Mouse (Mus musculus): ENCODE measurements at regions not wholly inside any gene's neighbourhood (a gene's known extent, or its start where the extent isn't known, plus 50 kb on each side); places are given as distances from the start of the nearest gene placed in this dataset.

- ATAC-seq, result no peak
Observed at GRCm38 (mm10) chr3:100401080-100401479, 88.0 kb downstream of the Tent5c start.

GRCm38 (mm10) chr3:100397491-100397890, 91.6 kb downstream of the Tent5c start:
- no peak for ATAC-seq

DNA sequence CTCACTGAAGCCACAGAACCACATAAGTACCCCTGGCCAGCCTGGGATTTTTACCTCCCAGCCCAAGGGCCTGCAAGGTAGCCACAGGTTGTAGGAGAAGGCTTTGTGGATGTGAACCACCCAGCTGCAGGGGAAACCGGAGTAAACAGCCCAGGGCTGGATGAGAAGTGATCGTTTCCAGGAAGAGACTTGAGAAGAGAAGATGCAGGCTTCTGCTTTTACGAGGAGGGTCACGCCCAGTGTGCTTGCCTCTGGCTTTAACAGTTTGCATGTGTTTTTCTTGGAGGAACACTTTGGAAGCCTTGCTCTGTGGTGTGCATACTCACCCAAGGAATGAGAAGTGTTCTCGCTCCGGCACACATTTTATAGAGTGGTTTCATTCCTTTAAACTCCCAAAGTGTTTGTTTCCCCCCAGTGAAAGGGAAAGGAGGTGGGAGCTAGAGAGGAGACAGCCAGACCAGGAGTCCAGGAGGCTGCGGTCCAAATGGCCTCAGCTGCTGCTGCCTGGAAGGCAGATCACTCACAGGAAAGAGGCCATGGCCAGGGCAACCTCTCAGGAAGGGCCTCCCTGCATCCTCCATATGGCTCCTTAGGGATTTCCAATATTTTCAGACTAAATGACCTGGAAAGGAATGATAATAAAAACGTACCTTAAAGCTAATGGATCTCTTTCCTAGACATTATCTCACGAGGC, 94.1 kb downstream of the Tent5c start:
- ATAC-seq, result no peak

DNA sequence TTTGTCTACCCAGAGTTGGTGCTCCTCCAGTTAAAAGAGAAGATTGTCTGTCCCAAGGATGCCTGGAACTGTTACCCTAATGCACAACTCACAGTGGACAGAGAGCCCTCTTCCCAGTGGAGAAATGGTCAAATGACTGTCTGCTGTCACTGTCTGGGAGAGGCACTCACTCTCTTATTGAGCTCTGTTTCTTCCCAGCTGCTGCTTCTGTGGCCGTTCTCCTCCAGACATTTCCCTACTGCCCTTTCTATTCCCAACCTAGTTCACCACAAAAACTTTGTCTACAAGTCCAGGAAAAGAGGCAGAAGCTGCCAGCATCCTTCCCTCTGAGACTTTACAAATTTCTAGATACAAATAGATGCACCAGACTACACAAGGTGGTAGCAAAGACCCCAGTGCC, 95.2 kb downstream of the Tent5c start:
- no peak for ATAC-seq

GRCm38 (mm10) chr3:100382181-100382580, 106.9 kb downstream of the Tent5c start:
- no peak for ATAC-seq

DNA sequence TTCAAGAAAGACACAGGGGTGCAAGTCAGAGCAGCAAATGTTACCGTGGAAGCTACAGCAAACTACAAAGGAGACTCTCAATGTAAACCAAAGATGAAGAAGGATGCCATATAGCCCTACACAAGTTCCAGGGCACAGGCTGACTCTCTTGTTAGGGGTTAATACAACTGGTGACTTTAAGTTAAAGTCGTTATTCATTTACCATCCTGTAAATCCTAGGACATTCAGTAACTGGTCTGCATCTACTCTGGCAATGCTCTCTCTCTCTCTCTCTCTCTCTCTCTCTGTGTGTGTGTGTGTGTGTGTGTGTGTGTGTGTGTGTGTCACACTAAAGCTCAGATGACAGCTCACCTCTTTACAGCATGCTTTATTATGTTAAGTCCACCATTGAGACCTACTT, 107.8 kb downstream of the Tent5c start:
- no peak for ATAC-seq

DNA sequence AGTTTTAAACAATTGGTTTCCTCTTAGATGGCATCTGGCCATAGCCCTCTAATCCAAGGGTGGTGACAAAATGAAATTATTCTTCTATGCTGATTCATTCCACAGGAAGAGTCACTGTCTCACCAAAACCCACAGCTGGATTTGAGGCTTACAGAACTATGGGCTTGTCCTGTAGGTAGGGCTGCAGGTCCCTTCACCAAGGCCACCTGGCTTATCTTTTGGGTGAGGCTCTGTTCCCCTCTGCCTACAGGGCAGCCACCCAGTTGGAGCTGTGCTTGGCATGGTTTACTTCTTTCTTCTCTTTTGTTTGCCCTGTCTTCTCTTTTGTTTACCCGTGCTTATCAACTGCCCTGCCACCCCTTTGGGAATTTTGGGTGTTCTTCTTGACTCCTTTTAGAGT, 113.0 kb downstream of the Tent5c start:
- ATAC-seq, result no peak

GRCm38 (mm10) chr3:100366884-100367840, 122.0 kb downstream of the Tent5c start:
- peak; percentile 87 for ATAC-seq

DNA sequence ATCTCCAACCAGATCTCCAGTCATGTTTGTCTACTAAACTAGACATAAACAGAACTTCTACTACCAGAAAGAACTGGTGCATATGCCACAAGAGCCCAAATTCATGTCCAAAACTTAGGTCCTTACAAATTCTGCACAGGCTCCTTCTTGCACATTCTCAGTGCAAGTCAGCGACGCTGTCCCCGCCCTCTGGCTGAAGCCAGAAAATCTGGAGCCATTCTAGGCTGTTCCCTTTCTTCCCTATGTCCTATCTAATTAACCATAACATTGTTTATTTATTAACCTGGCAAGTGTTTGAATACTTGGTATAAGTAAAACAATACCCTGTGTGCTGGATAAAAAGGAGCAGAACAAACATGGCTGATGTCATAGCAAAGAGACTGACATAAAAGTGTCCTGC, 122.7 kb downstream of the Tent5c start:
- ATAC-seq, result no peak

- ATAC-seq, result no peak
Observed at GRCm38 (mm10) chr3:100365354-100365945, 123.7 kb downstream of the Tent5c start.

DNA sequence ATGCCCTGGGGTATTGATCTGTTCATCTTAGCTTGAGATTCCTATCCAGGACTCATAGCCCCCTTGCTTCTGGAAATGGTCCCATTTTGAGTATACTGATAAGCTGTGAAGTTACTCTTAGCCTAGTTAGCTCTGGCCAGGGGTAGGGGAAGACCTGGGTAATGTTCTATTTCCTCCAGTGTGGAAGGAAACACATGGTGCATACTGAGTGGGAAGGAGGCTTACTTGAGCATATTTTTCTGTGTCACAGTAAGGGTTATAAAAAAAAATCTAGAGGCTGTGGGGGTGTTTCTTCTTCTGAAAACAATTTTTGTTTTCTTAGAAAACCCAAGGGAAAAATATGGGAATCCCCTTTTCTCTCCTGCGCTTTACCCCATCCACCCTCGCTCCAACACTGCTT, 124.4 kb downstream of the Tent5c start:
- no peak for ATAC-seq

GRCm38 (mm10) chr3:100362983-100363382, 126.1 kb downstream of the Tent5c start:
- ATAC-seq, result no peak

DNA sequence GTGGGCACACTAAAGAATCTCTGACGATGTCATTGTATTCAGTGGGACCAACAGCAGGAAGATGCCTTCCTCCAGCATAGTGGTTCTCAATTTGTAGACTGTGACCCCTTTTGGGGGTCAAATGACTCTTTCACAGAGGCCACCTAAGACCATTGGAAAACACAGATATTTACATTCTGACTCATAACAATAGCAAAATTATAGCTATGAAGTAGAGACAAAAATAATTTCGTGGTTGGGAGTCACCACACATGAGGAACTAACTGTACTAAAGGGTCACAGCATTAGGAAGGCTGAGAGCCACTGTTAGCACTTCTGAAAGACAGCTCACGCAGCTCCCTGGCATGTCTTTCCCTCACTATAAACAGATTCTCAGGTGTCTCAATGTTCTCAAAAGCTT, 129.1 kb downstream of the Tent5c start:
- ATAC-seq, result no peak

DNA sequence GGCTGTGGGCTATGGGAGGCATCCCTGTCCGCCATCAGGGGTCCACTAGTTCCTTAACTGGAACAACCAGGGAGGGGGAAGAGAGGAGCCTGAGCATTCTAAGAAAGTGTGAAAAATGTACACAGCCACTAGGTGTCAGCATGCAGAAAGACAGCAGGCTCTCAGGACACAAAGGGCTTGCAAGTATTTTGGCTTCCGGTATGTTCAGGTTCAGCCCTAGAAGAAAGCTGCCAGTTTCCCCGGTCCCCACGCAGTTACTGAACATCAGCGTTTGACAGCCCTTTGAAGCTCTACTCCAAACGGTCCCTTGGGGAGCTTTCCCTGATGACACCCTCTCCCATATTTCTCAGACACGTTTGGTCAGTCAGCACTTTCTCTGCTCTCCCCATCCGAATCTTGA, 130.1 kb downstream of the Tent5c start:
- ATAC-seq, result peak; percentile 96

GRCm38 (mm10) chr3:100333478-100333877, 155.6 kb downstream of the Tent5c start:
- ATAC-seq, result no peak

GRCm38 (mm10) chr3:100318357-100318756, 156.2 kb upstream of the Wdr3 start:
- no peak for ATAC-seq

- ATAC-seq, result no peak
Observed at GRCm38 (mm10) chr3:100287818-100288217, 125.6 kb upstream of the Wdr3 start.

GRCm38 (mm10) chr3:100266976-100267375, 104.8 kb upstream of the Wdr3 start:
- ATAC-seq, result no peak

- no peak for ATAC-seq
Observed at GRCm38 (mm10) chr3:100264991-100265390, 102.8 kb upstream of the Wdr3 start.

Data from activated CD4-positive, CD25-positive, alpha-beta regulatory T cell, adult 4 months (primary cell).